13 mouse cellular contexts compared by ENCODE assay signal in the genomic region with DNA sequence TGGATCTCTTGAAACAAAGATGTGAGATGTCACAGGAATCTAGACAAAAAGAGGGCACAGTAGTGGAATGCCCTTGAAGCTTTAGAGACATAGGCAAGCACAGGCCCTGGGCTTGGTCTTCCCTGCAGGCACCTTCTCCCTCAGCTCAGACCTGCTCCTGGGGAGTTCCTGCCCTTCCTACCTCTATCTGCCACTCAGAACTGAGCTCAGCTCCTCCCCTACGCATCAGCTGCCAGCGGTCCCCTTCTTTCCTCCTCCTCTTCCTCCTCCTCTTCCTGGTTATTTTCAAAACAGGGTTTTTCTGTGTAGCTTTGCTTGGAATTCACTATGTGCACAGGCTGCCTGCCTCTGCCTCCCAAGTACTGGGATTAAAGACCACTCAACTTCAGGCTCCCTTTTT.
"Had no signal": no experiment of that assay in that cellular context is flagged by ENCODE, and none has a peak within 500 bp of the region (broad histone marks: within the 10 kb centered on the region; RNA-seq: fewer than 3 reads in every experiment).

No protein-coding gene starts in this region.

- DNase-seq: liver; liver, embryonic 13.5 days; liver, postnatal 0 days; midbrain, embryonic 14.5 days; right cerebral cortex, adult 18-20 months; right cerebral cortex, postnatal 25 days; thymus, postnatal 14 days had no signal

- H3K27ac ChIP-seq: limb, embryonic 12.5 days; liver, embryonic 13.5 days; midbrain, embryonic 10.5 days; neural tube, embryonic 15.5 days had no signal

- H3K27me3 ChIP-seq: liver, embryonic 13.5 days; neural tube, embryonic 15.5 days had no signal

- H3K4me1 ChIP-seq: limb, embryonic 12.5 days; liver, embryonic 13.5 days; midbrain, embryonic 10.5 days had no signal

- ATAC-seq: hindbrain, embryonic 16.5 days; inflammation-experienced regulatory T-cells, adult 6 months; liver, postnatal 0 days had no signal

- H3K36me3 ChIP-seq: limb, embryonic 12.5 days; liver, embryonic 13.5 days; midbrain, embryonic 10.5 days; neural tube, embryonic 15.5 days had no signal

- H3K9me3 ChIP-seq: limb, embryonic 12.5 days; liver, embryonic 13.5 days; midbrain, embryonic 10.5 days; neural tube, embryonic 15.5 days had no signal

- H3K4me3 ChIP-seq: limb, embryonic 12.5 days; liver, embryonic 13.5 days; midbrain, embryonic 10.5 days; myocyte; neural tube, embryonic 15.5 days had no signal

- H3K9ac ChIP-seq: limb, embryonic 12.5 days; liver, embryonic 13.5 days; liver, postnatal 0 days; neural tube, embryonic 15.5 days had no signal

- H3K4me2 ChIP-seq: neural tube, embryonic 15.5 days had no signal
